Mouse (Mus musculus) CH12F3 (cell line): ENCODE results near the gene Calr4.

Source experiments
- in situ Hi-C: fragments of 300-500 bp; cut with MboI; formaldehyde crosslinking; loops from 2 replicates; pipeline ENCODE4 v1.14.3; 2020; ENCODE audit warnings: low sequenced_read_pairs

Gene Calr4

DNA sequence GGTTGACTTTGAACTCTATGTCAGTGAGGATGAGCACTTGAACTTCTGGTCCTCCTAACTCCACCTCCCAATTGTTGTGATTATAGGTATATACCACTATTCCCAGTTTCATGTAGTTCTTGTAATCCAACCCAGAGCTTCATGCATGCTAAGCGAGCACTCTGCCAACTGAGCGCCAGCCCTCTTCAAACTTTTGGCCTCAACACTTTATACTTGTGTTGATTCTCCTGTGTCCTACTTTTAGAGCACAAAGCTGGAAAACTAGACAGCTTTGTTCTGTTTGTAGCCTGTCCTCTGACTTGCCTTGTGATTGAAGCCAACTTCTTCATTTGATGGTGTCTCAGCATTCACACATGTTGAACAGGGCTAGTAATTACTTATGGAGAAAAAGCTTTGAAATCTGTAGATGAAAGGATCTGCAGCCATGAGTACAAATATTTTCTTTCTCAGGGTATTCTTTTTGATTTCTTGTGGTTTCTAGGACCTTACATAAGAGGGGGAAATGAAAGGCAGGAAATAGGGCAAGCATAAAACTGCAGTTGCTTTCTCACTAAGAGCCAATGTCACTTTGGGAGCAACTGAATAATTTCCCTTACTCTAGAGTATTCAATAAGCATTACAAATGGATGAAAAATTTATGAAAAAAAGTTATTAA, 39.4 kb downstream of the Calr4 start:
- in situ Hi-C loops: no loop called here

GRCm38 (mm10) chr4:109279689-109280458, 45.6 kb downstream of the Calr4 start, which contains the start of gene Eps15:
Gene Eps15, plus strand, starts transcription at chr4:109280268.
- in situ Hi-C loops: no loop called here

DNA sequence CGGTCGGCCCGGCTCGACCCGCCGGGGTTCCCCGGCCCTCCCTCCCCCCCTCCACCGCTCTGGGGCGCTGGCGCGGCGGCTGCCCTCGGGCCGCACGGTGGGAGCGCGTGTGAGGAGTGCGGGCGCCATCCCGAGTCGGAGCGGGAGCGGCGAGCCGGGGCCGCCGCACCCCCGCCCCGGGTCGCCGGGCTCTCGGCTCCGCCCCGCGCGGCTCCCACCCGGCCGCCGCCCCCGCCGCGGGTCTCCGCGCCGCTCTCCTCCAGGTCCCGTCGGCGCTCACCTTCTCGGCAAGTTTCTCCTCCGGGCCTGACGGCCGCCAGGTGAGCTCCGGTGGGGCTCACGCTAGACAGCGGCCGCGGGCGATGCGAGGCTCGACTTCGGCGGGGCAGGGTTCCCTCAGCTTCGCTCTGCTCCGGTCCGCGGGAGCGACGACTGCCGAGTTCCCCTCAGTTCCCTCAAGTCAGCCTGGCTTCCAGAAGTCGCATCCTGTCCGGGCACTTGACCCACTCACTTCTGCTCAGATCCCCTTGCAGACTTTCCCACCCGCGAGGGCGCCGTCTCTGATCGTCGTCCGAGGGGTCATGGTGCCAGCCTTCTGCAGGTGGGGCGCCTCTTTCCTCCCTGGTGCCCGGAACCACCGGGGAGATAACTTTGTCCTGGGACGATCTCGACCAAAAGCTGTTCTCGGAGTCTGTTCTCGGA, 46.3 kb downstream of the Calr4 start:
- in situ Hi-C loops: no loop called here

- in situ Hi-C loops: no loop called here
Observed at GRCm38 (mm10) chr4:109281161-109281560, 46.9 kb downstream of the Calr4 start.

DNA sequence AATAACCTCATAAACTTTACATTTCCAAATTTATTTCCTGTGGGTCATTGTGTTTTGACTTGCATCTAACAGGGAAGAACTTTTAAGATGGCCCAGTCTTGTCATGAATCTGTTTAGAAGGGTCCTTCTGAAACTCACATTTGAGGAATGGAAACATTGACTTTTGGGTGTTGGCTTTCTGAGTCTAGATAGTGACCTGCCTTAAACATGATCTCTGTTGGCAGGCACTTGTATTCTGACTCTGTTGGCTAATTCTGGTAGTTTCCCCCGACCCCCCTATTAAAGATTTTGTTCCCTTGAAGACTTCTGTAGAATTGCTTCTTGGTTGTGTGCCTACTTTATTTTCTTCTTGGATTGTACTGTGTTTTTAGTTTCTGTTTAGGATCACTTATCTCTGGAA, 47.7 kb downstream of the Calr4 start:
- in situ Hi-C loops: no loop called here

DNA sequence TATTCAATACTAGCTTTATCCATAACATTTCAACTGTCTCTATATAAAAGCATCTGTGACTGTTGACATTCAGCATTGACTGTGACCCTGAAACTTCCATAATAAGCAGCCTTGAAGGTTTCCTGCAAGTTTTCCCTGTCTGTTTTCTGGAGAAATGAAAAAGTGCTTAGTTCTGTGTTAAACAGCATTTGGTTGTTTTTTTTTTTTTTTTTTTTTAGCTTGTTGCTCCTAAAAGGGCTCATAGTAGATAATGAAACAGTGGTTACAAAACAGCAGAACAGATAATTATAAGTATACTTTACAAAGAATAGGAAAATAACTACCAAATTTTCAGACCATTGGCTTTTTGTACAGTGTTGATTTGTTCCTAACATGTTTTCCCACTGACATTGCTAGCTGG, 60.3 kb downstream of the Calr4 start:
- in situ Hi-C loops: no loop called here

- in situ Hi-C loops: no loop called here
Observed at GRCm38 (mm10) chr4:109296510-109296909, 62.2 kb downstream of the Calr4 start.

- in situ Hi-C loops: no loop called here
Observed at GRCm38 (mm10) chr4:109299136-109299535, 64.9 kb downstream of the Calr4 start.
